Mouse (Mus musculus) bone marrow macrophage, adult 2 months (primary cell): ENCODE data around the gene Prss45.

Experiments
- CTCF ChIP-seq: IDR thresholded peaks from 2 replicates; pipeline ENCODE4 v1.5.1; 2012; ENCODE audit warnings: low read depth, mild to moderate bottlenecking, low read length, moderate library complexity
- POLR2A ChIP-seq: IDR thresholded peaks from 2 replicates; pipeline ENCODE4 v1.6.1; 2012; ENCODE audit warnings: mild to moderate bottlenecking, low read depth, low read length, borderline replicate concordance

DNA sequence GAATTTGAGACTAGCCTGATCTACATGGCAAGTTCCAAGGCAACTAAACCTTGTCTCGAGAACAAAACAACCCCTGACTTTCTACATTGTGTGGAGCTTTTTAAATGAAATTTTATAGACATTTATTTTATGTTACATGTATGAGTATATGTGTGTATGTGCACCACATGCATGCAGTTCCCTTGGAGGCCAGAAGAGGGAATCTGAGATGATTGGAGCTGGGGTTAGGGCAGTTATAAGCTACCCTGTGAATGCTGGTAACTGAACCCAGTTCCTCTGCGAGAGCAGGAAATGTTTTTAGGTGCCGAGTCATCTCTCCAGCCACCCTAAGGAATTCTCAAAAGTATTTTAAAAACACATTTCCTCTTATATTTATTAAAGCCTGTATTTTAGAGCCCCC lies 46.2 kb upstream of the Prss45 start:
- TF ChIP-seq POLR2A: no peak
- TF ChIP-seq CTCF: no peak
